Comparison of ENCODE assay signal across 8 mouse cellular contexts in genomic region chr6:142545132-142545531, GRCm38 (mm10). TPM values are rescaled to one million over a fixed set of nuclear protein-coding genes. Genes with fewer than 3 reads are reported as not detected.
DNase-seq lines count a peak whose midpoint lies in the region; ATAC-seq and TF ChIP-seq lines count a peak whose summit lies in the region.

No protein-coding gene starts in this region.

- WGBS in forebrain, embryonic 10.5 days, result 58% methylated on average over 14 of the region's 14 CpGs
- WGBS in forebrain, embryonic 16.5 days, result 44% methylated on average over 14 of the region's 14 CpGs
- 47% methylated on average over 14 of the region's 14 CpGs for WGBS in heart, embryonic 16.5 days
- 51% methylated on average over 14 of the region's 14 CpGs for WGBS in limb, embryonic 14.5 days

- H3K27ac ChIP-seq in forebrain, embryonic 10.5 days, result no peak overlapping the region
- H3K27ac ChIP-seq in forebrain, embryonic 16.5 days (ENCODE audit: low read length), result no peak overlapping the region
- 0 out of 2 replicates have a peak overlapping the region, but pooled peaks have one; percentile 2 for H3K27ac ChIP-seq in heart, embryonic 16.5 days (ENCODE audit: low read length)
- H3K27ac ChIP-seq in limb, embryonic 14.5 days (replicated peaks; ENCODE audit: low read depth, low read length), result 0 out of 2 replicates have a peak overlapping the region, but pooled peaks have one; percentile 19

- H3K9ac ChIP-seq in forebrain, embryonic 16.5 days (replicated peaks; ENCODE audit: low read depth, low read length), result no peak overlapping the region
- H3K9ac ChIP-seq in heart, embryonic 16.5 days (ENCODE audit: low read length), result no peak overlapping the region
- no peak overlapping the region for H3K9ac ChIP-seq in limb, embryonic 14.5 days (ENCODE audit: low read depth, low read length, severe bottlenecking)

- DNase-seq in forebrain, embryonic 10.5 days (ENCODE audit: extremely low spot score, low spot score), result no peak
- DNase-seq in R1 (ENCODE audit: low read depth, low spot score), result peak; percentile 32
- DNase-seq in limb, embryonic 14.5 days (ENCODE audit: low spot score), result peak; percentile 25
- no peak for DNase-seq in right cerebral cortex, adult 18-20 months
- DNase-seq in frontal cortex, postnatal 25 days (ENCODE audit: low spot score in 2 of 2), result no peak
- no peak for DNase-seq in cerebellum, postnatal 4 days (ENCODE audit: low spot score in 2 of 2)

- ATAC-seq in forebrain, embryonic 16.5 days, result no peak
- peak; percentile 80; the same call in 1 of the 2 replicates for ATAC-seq in heart, embryonic 16.5 days (replicated peaks; ENCODE audit: extremely low read depth, insufficient read depth, low FRiP score)
- no peak; the same call in 1 of the 2 replicates for ATAC-seq in limb, embryonic 14.5 days (ENCODE audit: low FRiP score, low read depth)

- H3K27me3 ChIP-seq in forebrain, embryonic 10.5 days (ENCODE audit: poor library complexity, severe bottlenecking), result no peaks in the 10 kb centered on the region
- no peaks in the 10 kb centered on the region for H3K27me3 ChIP-seq in forebrain, embryonic 16.5 days (replicated peaks; ENCODE audit: control insufficient read depth, insufficient read depth, low read length)
- H3K27me3 ChIP-seq in heart, embryonic 16.5 days (ENCODE audit: control insufficient read depth, insufficient read depth, low read length), result no peaks in the 10 kb centered on the region
- H3K27me3 ChIP-seq in limb, embryonic 14.5 days (ENCODE audit: control insufficient read depth, insufficient read depth, low read length), result no peaks in the 10 kb centered on the region

- H3K4me3 ChIP-seq in forebrain, embryonic 10.5 days, result peak overlapping the region; percentile 27; the same call in 1 of the 2 replicates
- H3K4me3 ChIP-seq in forebrain, embryonic 16.5 days (replicated peaks; ENCODE audit: low read length), result no peak overlapping the region
- peak overlapping the region; percentile 0; the same call in 1 of the 2 replicates for H3K4me3 ChIP-seq in heart, embryonic 16.5 days (ENCODE audit: low read length)
- H3K4me3 ChIP-seq in limb, embryonic 14.5 days (replicated peaks; ENCODE audit: low read length), result 0 out of 2 replicates have a peak overlapping the region, but pooled peaks have one; percentile 5

- H3K9me3 ChIP-seq in forebrain, embryonic 10.5 days, result no peaks in the 10 kb centered on the region
- H3K9me3 ChIP-seq in forebrain, embryonic 16.5 days (ENCODE audit: control insufficient read depth, low read length), result no peaks in the 10 kb centered on the region
- H3K9me3 ChIP-seq in heart, embryonic 16.5 days (replicated peaks; ENCODE audit: control insufficient read depth, low read length), result no peaks in the 10 kb centered on the region
- no peaks in the 10 kb centered on the region for H3K9me3 ChIP-seq in limb, embryonic 14.5 days (ENCODE audit: control insufficient read depth, low read length)

- no peak overlapping the region for H3K4me2 ChIP-seq in forebrain, embryonic 16.5 days (ENCODE audit: low read length)
- H3K4me2 ChIP-seq in heart, embryonic 16.5 days (ENCODE audit: low read depth, low read length), result peak overlapping the region; percentile 5
- H3K4me2 ChIP-seq in limb, embryonic 14.5 days (replicated peaks; ENCODE audit: low read depth, low read length, severe bottlenecking), result peak overlapping the region; percentile 34

- H3K4me1 ChIP-seq in forebrain, embryonic 10.5 days, result no peaks in the 10 kb centered on the region
- no peaks in the 10 kb centered on the region for H3K4me1 ChIP-seq in forebrain, embryonic 16.5 days (replicated peaks; ENCODE audit: control insufficient read depth, insufficient read depth, low read length)
- no peaks in the 10 kb centered on the region for H3K4me1 ChIP-seq in heart, embryonic 16.5 days (ENCODE audit: control insufficient read depth, insufficient read depth, low read length)
- no peaks in the 10 kb centered on the region; the same call in 1 of the 2 replicates for H3K4me1 ChIP-seq in limb, embryonic 14.5 days (ENCODE audit: control insufficient read depth, insufficient read depth, low read length)

- H3K36me3 ChIP-seq in forebrain, embryonic 10.5 days (replicated peaks), result no peaks in the 10 kb centered on the region
- no peaks in the 10 kb centered on the region for H3K36me3 ChIP-seq in forebrain, embryonic 16.5 days (ENCODE audit: control insufficient read depth, insufficient read depth)
- H3K36me3 ChIP-seq in heart, embryonic 16.5 days (ENCODE audit: control insufficient read depth, insufficient read depth), result no peaks in the 10 kb centered on the region
- no peaks in the 10 kb centered on the region for H3K36me3 ChIP-seq in limb, embryonic 14.5 days (ENCODE audit: control insufficient read depth, insufficient read depth, low read length)

- TF ChIP-seq POLR2A in limb, embryonic 14.5 days (IDR thresholded peaks at IDR 0.05; ENCODE audit: borderline replicate concordance, extremely low read depth, insufficient read depth, insufficient read length), result no peak

RNA-seq across cellular contexts. Expression of gene Kcnj8, which starts 26.3 kb away (rescaled TPM):
- polyA plus RNA-seq in forebrain, embryonic 10.5 days (2016; fragmentation: Nextera tagmentation; extraction: Ambion mirVana), result 0.26 and 0.89 TPM in 2 replicates
- 13.0 and 14.1 TPM in 2 replicates for polyA plus RNA-seq in forebrain, embryonic 16.5 days (2015; fragmentation: Nextera tagmentation; extraction: Ambion mirVana)
- polyA plus RNA-seq in heart, embryonic 16.5 days (2015; fragmentation: Nextera tagmentation; extraction: Ambion mirVana), result 18.7 and 20.9 TPM in 2 replicates
- polyA plus RNA-seq in limb, embryonic 14.5 days (2012; rRNA removed), result 9.7 and 10.0 TPM in 2 replicates
- polyA plus RNA-seq in limb, embryonic 14.5 days (2014; fragmentation: Nextera tagmentation; extraction: Ambion mirVana), result 8.2 and 11.3 TPM in 2 replicates

RNA-seq across cellular contexts. Expression of gene Ldhb, which starts 37.4 kb away (rescaled TPM):
- polyA plus RNA-seq in forebrain, embryonic 10.5 days (2016; fragmentation: Nextera tagmentation; extraction: Ambion mirVana), result 512 and 551 TPM in 2 replicates
- polyA plus RNA-seq in forebrain, embryonic 16.5 days (2015; fragmentation: Nextera tagmentation; extraction: Ambion mirVana), result 452 and 466 TPM in 2 replicates
- 1,732 and 1,779 TPM in 2 replicates for polyA plus RNA-seq in heart, embryonic 16.5 days (2015; fragmentation: Nextera tagmentation; extraction: Ambion mirVana)
- polyA plus RNA-seq in limb, embryonic 14.5 days (2012; rRNA removed), result 178 TPM in 2 replicates
- 229 and 266 TPM in 2 replicates for polyA plus RNA-seq in limb, embryonic 14.5 days (2014; fragmentation: Nextera tagmentation; extraction: Ambion mirVana)

Comparison
In these comparisons a context has a peak if more than half of its experiments do, and no peak if none do; other contexts are left out.
1. DNase-seq: peak in R1 (single experiment) and limb, embryonic 14.5 days (single experiment); none in forebrain, embryonic 10.5 days (single experiment), right cerebral cortex, adult 18-20 months (single experiment), frontal cortex, postnatal 25 days (0 of 2) and cerebellum, postnatal 4 days (0 of 2).
2. H3K27ac ChIP-seq: peak in heart, embryonic 16.5 days (single experiment) and limb, embryonic 14.5 days (single experiment); none in forebrain, embryonic 10.5 days (single experiment) and forebrain, embryonic 16.5 days (single experiment).